Mouse (Mus musculus): Measurements from ENCODE around the gene Prkg1. TPM values are rescaled to one million over a fixed set of nuclear protein-coding genes. Genes with fewer than 3 reads are reported as not detected.
"Not testable (repeated sequence)": the region's sequence is repeated elsewhere in the genome, so short reads cannot be mapped to it uniquely, and the experiment has no call there.

Gene Prkg1
- total RNA-seq, 2 experiments from 2014 or later: 16.1 to 19.0 TPM

GRCm38 (mm10) chr19:30623620-30624019 lies 1141.2 kb downstream of the Prkg1 start:
- intact Hi-C loops (cut with DNase I): no loop called here

GRCm38 (mm10) chr19:30613150-30613865 lies 1151.5 kb downstream of the Prkg1 start:
- peak in 1 of 2 experiments; percentile 13 for DNase-seq (ENCODE audit: low spot score in 2 of 2)
- intact Hi-C loops (cut with DNase I): no loop called here

More at GRCm38 (mm10) chr19:30623620-30624019, 1141.2 kb downstream of the Prkg1 start:
- no peak for DNase-seq (ENCODE audit: low spot score in 2 of 2)

GRCm38 (mm10) chr19:30586366-30586765 lies 1178.5 kb downstream of the Prkg1 start:
- intact Hi-C loops (cut with DNase I): no loop called here
- DNase-seq (ENCODE audit: low spot score in 2 of 2): no peak

- intact Hi-C loops (cut with DNase I): no loop called here
These were observed 1200.3 kb downstream of the Prkg1 start for GRCm38 (mm10) chr19:30564516-30564915.

DNA sequence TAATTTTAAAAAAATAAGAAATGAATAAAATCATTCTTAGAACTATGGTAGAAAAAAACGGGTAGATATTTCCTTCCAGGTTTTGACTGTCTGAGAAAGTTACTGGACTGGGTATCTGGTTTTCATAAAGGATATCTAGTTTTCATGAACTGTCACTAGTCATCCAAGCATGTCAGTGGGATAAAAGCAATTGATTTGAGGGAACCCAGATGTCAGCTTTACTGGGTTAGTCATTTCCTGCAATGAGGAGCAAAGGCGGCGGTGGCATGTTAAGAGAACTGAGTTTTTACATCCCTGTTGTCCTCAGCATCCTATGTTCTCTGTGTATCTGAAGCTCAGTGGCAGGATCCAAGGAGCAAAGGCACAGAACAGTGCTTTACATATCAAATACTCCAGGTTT lies 1201.0 kb downstream of the Prkg1 start:
- intact Hi-C loops (cut with DNase I): no loop called here
- DNase-seq (ENCODE audit: low spot score in 2 of 2): no peak

More at GRCm38 (mm10) chr19:30564516-30564915, 1200.3 kb downstream of the Prkg1 start:
- DNase-seq (ENCODE audit: low spot score in 2 of 2): no peak

DNA sequence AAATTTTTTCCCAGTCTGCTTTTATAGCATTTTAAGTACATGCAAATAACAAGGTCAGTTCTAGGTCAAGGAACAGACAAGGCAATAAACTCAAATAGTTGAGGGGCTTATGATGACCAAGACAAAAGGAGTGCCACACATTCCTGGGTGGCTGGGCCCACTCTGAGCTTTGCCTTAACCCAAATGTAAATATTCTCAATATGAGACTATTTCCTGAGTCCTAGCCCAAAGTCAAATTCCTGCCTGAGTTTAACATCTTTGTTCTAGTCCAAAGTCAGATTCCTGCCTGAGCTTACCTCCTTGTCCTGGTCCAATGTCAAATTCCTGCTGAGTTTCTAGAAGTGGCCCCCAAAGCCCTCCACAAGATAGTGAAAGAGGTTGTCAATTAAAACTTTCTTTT lies 1206.8 kb downstream of the Prkg1 start:
- intact Hi-C loops (cut with DNase I): loop anchor here (10.0 kb wide), 1 partner anchor 343 kb away; no protein-coding TSS in a partner anchor
- no peak for DNase-seq (ENCODE audit: low spot score in 2 of 2)

DNA sequence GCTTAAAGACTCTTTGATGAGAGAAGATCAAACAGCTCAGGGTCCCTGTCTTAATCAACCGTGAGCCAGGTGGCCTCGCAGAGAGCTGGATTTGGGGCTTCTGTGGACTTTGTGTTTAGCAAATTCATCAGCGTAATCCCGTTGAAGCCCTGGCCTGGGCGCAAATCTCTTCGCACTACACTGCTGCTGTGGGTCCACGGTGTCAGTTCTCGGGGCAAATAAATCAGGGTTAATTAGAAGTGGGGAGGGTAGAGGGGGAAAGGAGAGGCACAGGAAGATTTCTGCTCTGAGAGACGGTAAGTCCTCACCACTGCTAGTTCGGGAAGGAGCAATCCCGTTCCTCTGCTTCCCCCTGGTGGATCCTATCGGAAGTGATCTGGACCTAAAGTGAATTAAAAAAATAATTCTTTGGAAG lies 1210.4 kb downstream of the Prkg1 start:
- DNase-seq (ENCODE audit: low spot score in 2 of 2): peak; percentile 75 to 79
- intact Hi-C loops (cut with DNase I): loop anchor here (1.0 to 10.0 kb wide), 5 partner anchors 127 to 340 kb away; no protein-coding TSS in a partner anchor

DNA sequence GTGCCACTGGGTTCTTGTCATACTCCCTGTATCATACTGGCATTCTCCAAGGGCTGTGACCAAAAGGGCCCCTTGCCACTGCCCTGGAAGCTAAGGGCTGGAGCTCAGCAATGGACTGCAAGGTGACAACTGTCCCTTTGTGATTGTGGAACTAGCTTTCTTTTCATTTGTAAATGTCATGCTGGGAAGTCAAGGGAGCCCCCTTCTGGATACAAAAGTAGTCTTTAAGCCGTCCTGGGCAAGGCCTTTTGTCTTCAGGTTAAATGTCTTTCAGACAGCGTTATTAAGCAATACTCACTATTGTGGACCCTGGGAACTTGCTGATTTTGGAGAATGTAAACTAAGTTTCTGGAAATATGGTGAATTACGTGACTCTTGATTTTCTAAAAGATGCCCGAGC lies 1211.1 kb downstream of the Prkg1 start:
- intact Hi-C loops (cut with DNase I): loop anchor here (1.0 to 10.0 kb wide), 5 partner anchors 126 to 339 kb away; no protein-coding TSS in a partner anchor
- DNase-seq (ENCODE audit: low spot score in 2 of 2): no peak

- intact Hi-C loops (cut with DNase I): loop anchor here (5.0 to 10.0 kb wide), 2 partner anchors 125 to 337 kb away; no protein-coding TSS in a partner anchor
- no peak for DNase-seq (ENCODE audit: low spot score in 2 of 2)
These were observed 1212.6 kb downstream of the Prkg1 start for GRCm38 (mm10) chr19:30552260-30552659.

GRCm38 (mm10) chr19:30549854-30550647 lies 1214.8 kb downstream of the Prkg1 start:
- DNase-seq (ENCODE audit: low spot score in 2 of 2): no peak
- intact Hi-C loops (cut with DNase I): loop anchor here (5.0 to 10.0 kb wide), 2 partner anchors 123 to 335 kb away; no protein-coding TSS in a partner anchor

DNA sequence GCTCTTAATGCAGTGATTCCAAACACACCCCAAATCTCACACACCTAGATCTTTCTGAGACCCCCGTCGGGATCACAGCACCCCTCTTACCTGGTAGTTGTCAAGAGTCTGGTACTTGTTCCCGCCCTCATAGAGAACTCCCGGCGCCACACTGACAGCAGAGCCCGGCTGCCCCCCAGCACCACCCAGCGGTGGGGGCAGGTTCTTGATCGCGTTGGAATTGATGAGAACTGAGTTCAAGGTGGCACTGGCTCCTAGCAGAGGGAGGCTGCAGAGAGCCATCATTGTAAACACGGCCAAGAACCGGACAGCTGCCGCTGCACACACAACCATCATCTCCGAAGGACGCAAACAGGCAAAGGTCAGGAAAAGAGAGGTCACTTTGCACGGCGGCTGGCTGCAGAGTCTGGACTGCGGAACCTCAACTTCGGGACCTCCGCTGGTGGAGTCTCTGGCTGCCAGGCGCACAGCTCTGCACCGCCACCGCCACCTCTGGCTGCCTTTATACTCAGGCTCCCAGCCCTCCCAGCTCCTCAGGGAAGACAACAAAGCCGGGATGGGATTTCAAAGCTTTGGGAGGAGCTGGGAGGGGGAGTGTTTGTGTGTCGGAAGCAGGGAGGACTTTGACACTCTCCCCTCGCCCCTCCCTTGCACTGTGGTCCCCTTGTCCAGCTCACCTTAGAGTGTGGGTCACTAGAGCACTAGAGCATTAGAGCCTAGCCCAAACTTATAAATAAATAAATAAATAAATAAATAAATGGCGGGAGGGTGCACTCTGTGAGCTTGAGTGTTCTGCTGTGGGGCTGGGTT lies 1215.6 kb downstream of the Prkg1 start, which contains the start of gene Dkk1:
Gene Dkk1, minus strand, starts transcription at position 622 of the 810 bp plus-strand sequence.
- peak in 1 of 2 experiments; percentile 11 for DNase-seq (ENCODE audit: low spot score in 2 of 2)
- intact Hi-C loops (cut with DNase I): no loop called here

DNA sequence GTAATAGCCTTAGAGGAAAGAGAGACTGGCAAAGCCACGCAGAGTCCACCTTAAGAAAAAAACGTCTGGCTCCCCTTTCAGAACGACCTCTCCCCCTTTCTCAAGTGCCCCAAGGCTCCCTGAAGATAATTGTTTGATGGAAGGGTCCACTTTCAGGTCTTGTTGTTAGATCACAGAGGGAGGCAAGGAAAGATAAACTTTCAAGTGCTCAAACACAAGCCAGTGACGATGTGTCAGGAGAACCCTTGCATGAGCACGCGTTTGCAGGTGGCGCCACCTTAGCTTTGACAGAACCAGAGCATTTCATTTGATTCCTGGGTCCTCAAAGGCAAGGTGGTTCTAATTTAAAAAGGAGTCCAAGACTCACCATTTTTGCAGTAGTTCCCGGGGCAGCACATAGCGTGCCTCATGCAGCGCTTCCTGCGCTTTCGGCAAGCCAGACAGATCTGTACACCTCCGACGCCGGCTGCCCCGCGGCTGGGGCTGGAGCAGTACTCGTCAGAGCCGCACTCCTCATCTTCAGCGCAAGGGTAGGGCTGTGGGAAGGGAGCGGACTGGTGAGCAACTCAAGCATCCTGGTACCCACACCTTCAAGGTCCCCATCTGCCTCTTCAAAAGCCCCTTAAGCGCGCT lies 1216.3 kb downstream of the Prkg1 start:
- DNase-seq (ENCODE audit: low spot score in 2 of 2): peak in 1 of 2 experiments; percentile 3
- intact Hi-C loops (cut with DNase I): no loop called here

DNA sequence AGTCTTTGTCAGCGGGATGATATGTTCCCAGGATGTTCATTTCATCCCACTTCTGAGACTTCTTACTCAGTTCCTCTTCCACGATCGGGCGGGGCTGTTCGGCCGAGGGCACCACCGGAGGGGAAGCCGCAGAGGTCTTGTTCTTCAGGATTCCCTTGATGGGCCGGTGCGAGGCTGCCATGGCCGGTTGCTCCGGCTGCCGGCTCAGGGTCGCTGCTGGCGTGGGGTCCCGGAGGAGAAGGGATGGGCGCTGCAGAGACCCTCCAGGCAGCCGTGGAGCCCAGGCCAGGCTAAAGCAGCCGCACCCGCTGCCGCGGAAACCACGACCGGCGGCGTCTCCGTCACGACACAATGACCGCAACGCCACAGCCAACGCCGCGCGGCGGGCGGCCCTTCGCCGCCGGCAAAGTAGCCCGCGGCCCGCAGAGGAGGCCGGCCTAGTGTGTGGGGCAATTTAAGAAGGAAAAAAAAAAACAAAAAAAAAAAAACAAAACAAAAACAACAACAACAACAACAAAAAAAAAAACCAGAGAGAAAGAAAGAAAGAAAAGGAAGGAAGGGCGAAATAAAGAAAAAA lies 1225.4 kb downstream of the Prkg1 start:
- DNase-seq (ENCODE audit: low spot score in 2 of 2); intact Hi-C loops (cut with DNase I): not testable (repeated sequence)

DNA sequence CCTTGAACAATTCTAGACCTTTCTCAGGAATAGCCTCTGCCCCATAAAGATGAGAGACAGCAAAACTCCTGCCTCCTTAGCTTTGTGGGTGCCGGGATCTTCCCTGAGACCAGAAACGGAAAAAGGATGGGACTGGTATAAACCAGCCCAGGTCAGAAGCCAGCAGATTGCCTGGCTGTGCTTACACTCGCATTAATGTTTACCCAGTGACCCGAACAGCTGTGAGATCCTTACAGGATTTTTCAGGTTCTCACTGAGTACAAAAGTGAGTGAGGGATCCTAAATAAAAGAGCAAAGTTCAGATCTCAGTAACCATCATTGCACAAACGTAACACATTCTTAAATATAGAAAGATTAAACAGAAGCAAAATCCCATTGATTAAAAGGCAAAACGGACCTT lies 1248.1 kb downstream of the Prkg1 start:
- no peak for DNase-seq (ENCODE audit: low spot score in 2 of 2)
- intact Hi-C loops (cut with DNase I): no loop called here

Other genes starting within 250 kb of the Prkg1 start
- gene A1cf, start 103.7 kb upstream of the Prkg1 start, total RNA-seq (2021): not detected